8 mouse cellular contexts compared by ENCODE assay signal in genomic region chr6:124413770-124414149, GRCm38 (mm10). TPM values are rescaled to one million over a fixed set of nuclear protein-coding genes. Genes with fewer than 3 reads are reported as not detected.
A peak's percentile ranks its signal among the peaks of the same experiment; 100 is the strongest.
DNase-seq lines count a peak whose midpoint lies in the region; ATAC-seq and TF ChIP-seq lines count a peak whose summit lies in the region.

No protein-coding gene starts in this region.

- no peaks in the 10 kb centered on the region for H3K27me3 ChIP-seq in heart, postnatal 0 days (ENCODE audit: control insufficient read depth, insufficient read depth, low read length)
- no peaks in the 10 kb centered on the region for H3K27me3 ChIP-seq in hindbrain, embryonic 12.5 days
- H3K27me3 ChIP-seq in midbrain, embryonic 10.5 days (ENCODE audit: low read depth, poor library complexity, severe bottlenecking), result no peaks in the 10 kb centered on the region

- H3K9ac ChIP-seq in heart, postnatal 0 days (replicated peaks; ENCODE audit: low read depth, low read length), result no peak overlapping the region
- H3K9ac ChIP-seq in hindbrain, embryonic 12.5 days, result peak overlapping the region; percentile 85

- WGBS in heart, postnatal 0 days, result 60% methylated on average over 3 of the region's 3 CpGs
- 69% methylated on average over 3 of the region's 3 CpGs for WGBS in hindbrain, embryonic 12.5 days
- 66% methylated on average over 3 of the region's 3 CpGs for WGBS in midbrain, embryonic 10.5 days

- TF ChIP-seq CTCF in heart, postnatal 0 days (IDR thresholded peaks at IDR 0.05; ENCODE audit: low read depth), result no peak
- TF ChIP-seq CTCF in bone marrow macrophage, adult 2 months (IDR thresholded peaks at IDR 0.05; ENCODE audit: low read depth, low read length), result no peak

- peak overlapping the region; percentile 68 for H3K4me2 ChIP-seq in heart, postnatal 0 days (ENCODE audit: low read depth, low read length)
- peak overlapping the region; percentile 72 for H3K4me2 ChIP-seq in hindbrain, embryonic 12.5 days (replicated peaks)

- no peak for ATAC-seq in heart, postnatal 0 days (ENCODE audit: insufficient read depth, low read depth)
- no peak for ATAC-seq in hindbrain, embryonic 12.5 days (ENCODE audit: low FRiP score)

- no peak for DNase-seq in heart, postnatal 0 days (ENCODE audit: low spot score)
- no peak for DNase-seq in heart, postnatal 10 days
- no peak for DNase-seq in midbrain, embryonic 10.5 days (ENCODE audit: low spot score)
- no peak for DNase-seq in thymus, postnatal 36 days
- DNase-seq in urinary bladder, adult 18-20 months (ENCODE audit: low spot score in 2 of 2), result no peak
- DNase-seq in ovary, postnatal 36 days (ENCODE audit: low spot score), result no peak

- no peaks in the 10 kb centered on the region for H3K4me1 ChIP-seq in heart, postnatal 0 days (ENCODE audit: control insufficient read depth, insufficient read depth)
- peaks cover 3% of the 10 kb centered on the region; the same call in 1 of the 2 replicates for H3K4me1 ChIP-seq in bone marrow macrophage, adult 2 months (ENCODE audit: control insufficient read depth, insufficient read depth, low read length)
- H3K4me1 ChIP-seq in hindbrain, embryonic 12.5 days, result peaks cover 14% of the 10 kb centered on the region
- peaks cover 24% of the 10 kb centered on the region for H3K4me1 ChIP-seq in midbrain, embryonic 10.5 days

- no peak for TF ChIP-seq EP300 in heart, postnatal 0 days (IDR thresholded peaks at IDR 0.05; ENCODE audit: low read depth)

- H3K4me3 ChIP-seq in heart, postnatal 0 days (ENCODE audit: low read depth, low read length), result peak overlapping the region; percentile 94
- peak overlapping the region; percentile 97 for H3K4me3 ChIP-seq in bone marrow macrophage, adult 2 months (ENCODE audit: insufficient read depth, low read length)
- peak overlapping the region; percentile 92 for H3K4me3 ChIP-seq in hindbrain, embryonic 12.5 days
- peak overlapping the region; percentile 93 for H3K4me3 ChIP-seq in midbrain, embryonic 10.5 days

- H3K36me3 ChIP-seq in heart, postnatal 0 days (replicated peaks; ENCODE audit: control insufficient read depth, insufficient read depth, low read length), result peaks cover 7% of the 10 kb centered on the region; the same call in 1 of the 2 replicates
- H3K36me3 ChIP-seq in hindbrain, embryonic 12.5 days, result peaks cover 18% of the 10 kb centered on the region; the same call in 1 of the 2 replicates
- H3K36me3 ChIP-seq in midbrain, embryonic 10.5 days, result peaks cover 39% of the 10 kb centered on the region

- TF ChIP-seq POLR2A in bone marrow macrophage, adult 2 months (IDR thresholded peaks at IDR 0.05; ENCODE audit: borderline replicate concordance, low read depth, low read length), result no peak

- H3K27ac ChIP-seq in heart, postnatal 0 days (ENCODE audit: low read depth), result peak overlapping the region; percentile 91; the same call in 1 of the 2 replicates
- H3K27ac ChIP-seq in bone marrow macrophage, adult 2 months (ENCODE audit: insufficient read depth, low read depth, low read length), result no peak overlapping the region
- peak overlapping the region; percentile 78 for H3K27ac ChIP-seq in hindbrain, embryonic 12.5 days
- peak overlapping the region; percentile 96 for H3K27ac ChIP-seq in midbrain, embryonic 10.5 days (replicated peaks)

- no peaks in the 10 kb centered on the region for H3K9me3 ChIP-seq in heart, postnatal 0 days (replicated peaks; ENCODE audit: control insufficient read depth, low read length)
- no peaks in the 10 kb centered on the region for H3K9me3 ChIP-seq in hindbrain, embryonic 12.5 days (replicated peaks)
- H3K9me3 ChIP-seq in midbrain, embryonic 10.5 days (replicated peaks), result no peaks in the 10 kb centered on the region

- intact Hi-C loops in heart, postnatal 10 days (cut with DNase I), result no loop called here

RNA-seq across cellular contexts. Expression of gene Pex5, which starts 1.1 kb away (rescaled TPM):
- 42.9 and 47.7 TPM in 2 replicates for total RNA-seq in heart, postnatal 0 days (2014; rRNA removed; ENCODE audit: low replicate concordance)
- polyA plus RNA-seq in heart, postnatal 0 days (2015; fragmentation: Nextera tagmentation; extraction: Ambion mirVana), result 20.8 and 21.4 TPM in 2 replicates
- 10 to 100 TPM; 28.3 to 31.9 TPM for total RNA-seq in heart, postnatal 10 days (2021)
- 28.8 and 32.5 TPM in 2 replicates for polyA plus RNA-seq in bone marrow macrophage, adult 2 months (2012; ENCODE audit: insufficient read depth, insufficient read length, missing spikeins)
- polyA plus RNA-seq in hindbrain, embryonic 12.5 days (2016; fragmentation: Nextera tagmentation; extraction: Ambion mirVana), result 68.0 and 68.3 TPM in 2 replicates
- 42.6 and 48.8 TPM in 2 replicates for polyA plus RNA-seq in midbrain, embryonic 10.5 days (2016; fragmentation: Nextera tagmentation; extraction: Ambion mirVana)

RNA-seq across cellular contexts. Expression of gene Clstn3, which starts 50.8 kb away (rescaled TPM):
- total RNA-seq in heart, postnatal 0 days (2014; rRNA removed; ENCODE audit: low replicate concordance), result 0.23 and 0.84 TPM in 2 replicates
- 0.16 and 0.18 TPM in 2 replicates for polyA plus RNA-seq in heart, postnatal 0 days (2015; fragmentation: Nextera tagmentation; extraction: Ambion mirVana)
- total RNA-seq in heart, postnatal 10 days (2021), result 10 to 100 TPM in 1 of 2 experiments, 1 to 10 TPM in 1; 2.0 to 11.3 TPM
- 0.60 TPM in 1 of 2 replicates, not detected in the other for polyA plus RNA-seq in bone marrow macrophage, adult 2 months (2012; ENCODE audit: insufficient read depth, insufficient read length, missing spikeins)
- 36.9 and 40.5 TPM in 2 replicates for polyA plus RNA-seq in hindbrain, embryonic 12.5 days (2016; fragmentation: Nextera tagmentation; extraction: Ambion mirVana)
- polyA plus RNA-seq in midbrain, embryonic 10.5 days (2016; fragmentation: Nextera tagmentation; extraction: Ambion mirVana), result 8.4 and 15.2 TPM in 2 replicates
